Mouse (Mus musculus) midbrain, embryonic 11.5 days (tissue): Measurements from ENCODE around the gene Fyco1. TPM values are rescaled to one million over a fixed set of nuclear protein-coding genes. Genes with fewer than 3 reads are reported as not detected.

ENCODE experiments used
- polyA plus RNA-seq: library from polyadenylated mRNA; unstranded; fragments of >200 nt; fragmentation: Nextera tagmentation; extraction: Ambion mirVana; gene quantifications from 2 replicates; pipeline ENCODE4 v1.2.1, GENCODE M21; 2014

Gene Fyco1
- polyA plus RNA-seq, 1 experiment from 2014 or later, result 6.7 TPM

Other genes with a start within 250 kb of the Fyco1 start
- 0.11 and 0.22 TPM in 2 replicates for gene Slc6a20b, start 219.3 kb downstream of the Fyco1 start, polyA plus RNA-seq
- gene Ccr9, start 173.5 kb downstream of the Fyco1 start, polyA plus RNA-seq, result 0.22 and 0.34 TPM in 2 replicates
- 2.6 and 3.6 TPM in 2 replicates for gene Slc6a20a, start 173.0 kb downstream of the Fyco1 start, polyA plus RNA-seq
- 50.6 and 58.4 TPM in 2 replicates for gene Lztfl1, start 134.2 kb downstream of the Fyco1 start, polyA plus RNA-seq
- 0.16 and 0.19 TPM in 2 replicates for gene Cxcr6, start 45.4 kb downstream of the Fyco1 start, polyA plus RNA-seq
- gene Xcr1, start 10.1 kb upstream of the Fyco1 start, polyA plus RNA-seq, result not detected in 2 replicates
- gene Ccr1, start 116.8 kb upstream of the Fyco1 start, polyA plus RNA-seq, result 1.4 and 2.0 TPM in 2 replicates
- not detected in 2 replicates for gene Ccr1l1, start 126.5 kb upstream of the Fyco1 start, polyA plus RNA-seq
- gene Ccr3, start 170.1 kb upstream of the Fyco1 start, polyA plus RNA-seq, result not detected in 2 replicates